Mouse (Mus musculus) liver, embryonic 11.5 days (tissue): Measurements from ENCODE around the gene Vav2. TPM values are rescaled to one million over a fixed set of nuclear protein-coding genes. Genes with fewer than 3 reads are reported as not detected.
A peak's percentile ranks its signal among the peaks of the same experiment; 100 is the strongest.

ENCODE experiments used
- ATAC-seq: fragments of 200-750 bp; cut with Nextera tagmentation; replicated peaks from 2 replicates; pipeline ENCODE4 v1.8.0; 2017; ENCODE audit warnings: moderate number of reproducible peaks, mild to moderate bottlenecking, moderate TSS enrichment, moderate library complexity; ENCODE audit not compliant: low FRiP score
- DNase-seq: peaks from one replicate; pipeline ENCODE4 v3.0.0-alpha.2; 2017; ENCODE audit warnings: low spot score
- H3K27ac ChIP-seq: fragments of 300-500 bp; sonication (generic); 2 replicates; pipeline ENCODE4 v1.5.1; 2014; ENCODE audit warnings: mild to moderate bottlenecking, low read depth, low read length, control low read depth
- H3K27me3 ChIP-seq: fragments of 300-500 bp; sonication (generic); replicated peaks from 2 replicates; pipeline ENCODE4 v1.6.1; 2014; ENCODE audit warnings: low read length, mixed read lengths; ENCODE audit not compliant: control insufficient read depth, insufficient read depth
- H3K36me3 ChIP-seq: fragments of 300-500 bp; sonication (generic); 2 replicates; pipeline ENCODE4 v1.6.1; 2014; ENCODE audit warnings: mild to moderate bottlenecking, low read length, moderate library complexity, mixed read lengths; ENCODE audit not compliant: control insufficient read depth, insufficient read depth
- H3K4me1 ChIP-seq: fragments of 300-500 bp; sonication (generic); replicated peaks from 2 replicates; pipeline ENCODE4 v1.6.1; 2014; ENCODE audit warnings: low read length, mixed read lengths; ENCODE audit not compliant: control insufficient read depth, insufficient read depth
- H3K4me2 ChIP-seq: fragments of 300-500 bp; sonication (generic); 2 replicates; pipeline ENCODE4 v1.6.1; 2014; ENCODE audit warnings: mild to moderate bottlenecking, control low read depth, moderate library complexity
- H3K4me3 ChIP-seq: fragments of 300-500 bp; sonication (generic); 2 replicates; pipeline ENCODE4 v1.5.1; 2014; ENCODE audit warnings: low read depth, low read length, control low read depth
- H3K9ac ChIP-seq: fragments of 300-500 bp; sonication (generic); 2 replicates; pipeline ENCODE4 v1.6.1; 2014; ENCODE audit warnings: low read depth, low read length, control low read depth
- H3K9me3 ChIP-seq: fragments of 300-500 bp; sonication (generic); 2 replicates; pipeline ENCODE4 v1.6.1; 2016; ENCODE audit warnings: low read length, inconsistent platforms, mixed read lengths; ENCODE audit not compliant: control insufficient read depth
- WGBS: fragments of 180-500 bp; shearing (Covaris S2); extraction: QIAGEN DNeasy Blood & Tissue Kit; methylation state at CpG from one replicate; pipeline ENCODE4 v1.1.7; 2014; 5-methylcytosine and 5-hydroxymethylcytosine counted together
- polyA plus RNA-seq: library from polyadenylated mRNA; unstranded; fragments of >200 nt; fragmentation: Nextera tagmentation; extraction: Ambion mirVana; gene quantifications from 2 replicates; pipeline ENCODE4 v1.2.1, GENCODE M21; 2014

Vav2 gene
- polyA plus RNA-seq, 1 experiment from 2014 or later: 6.0 TPM

DNA sequence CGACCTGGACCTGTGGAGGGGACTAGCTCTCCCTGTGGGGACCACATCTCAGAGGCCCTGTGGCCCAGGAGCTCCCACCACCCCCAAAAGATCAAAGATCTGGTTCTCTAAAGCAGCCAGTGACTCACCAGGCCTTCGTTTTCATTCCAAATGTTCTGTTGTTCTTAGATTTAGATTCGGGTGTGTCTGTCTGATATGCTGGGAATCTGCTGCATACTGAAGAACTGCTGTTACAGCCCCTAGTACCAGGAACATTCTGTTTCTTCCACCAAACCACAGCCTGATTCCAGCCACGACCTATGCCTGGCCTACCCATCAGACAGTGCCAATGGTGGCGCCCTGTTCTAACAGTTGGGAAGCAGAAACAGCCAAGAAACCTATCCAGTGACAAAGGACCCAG is 95.3 kb downstream of the Vav2 start:
- Histone ChIP-seq H3K27me3 (no peaks in the 10 kb centered on the region), H3K27ac (no peak overlapping the region), H3K9ac (no peak overlapping the region), H3K4me2 (no peak overlapping the region), H3K4me3 (no peak overlapping the region), H3K36me3 (no peaks in the 10 kb centered on the region), H3K4me1 (peaks cover 29% of the 10 kb centered on the region), H3K9me3 (no peaks in the 10 kb centered on the region)
- WGBS: 73% methylated on average over 5 of the region's 5 CpGs
- DNase-seq (no peak), ATAC-seq (no peak)

DNA sequence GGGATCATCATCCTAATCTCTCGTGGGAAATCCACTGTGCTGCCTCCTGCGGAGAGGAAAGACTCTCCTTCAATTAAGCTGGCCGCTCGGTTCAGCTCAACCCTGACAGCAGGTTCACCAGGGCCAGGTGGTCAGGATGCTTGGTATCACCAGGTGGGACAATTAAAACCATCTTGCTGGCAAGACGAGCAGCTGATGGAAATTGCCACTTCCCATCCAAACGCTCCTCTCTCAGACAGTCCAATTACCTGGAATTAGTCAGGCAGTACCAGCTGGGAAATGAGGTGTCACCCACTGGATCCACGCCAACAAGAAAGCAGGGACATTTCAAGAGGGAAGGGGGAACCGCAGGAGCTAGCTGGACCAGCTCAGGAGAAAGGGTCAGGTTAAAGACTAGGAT is 96.4 kb downstream of the Vav2 start:
- no peak for DNase-seq
- Histone ChIP-seq H3K9ac (no peak overlapping the region), H3K27ac (no peak overlapping the region), H3K4me2 (no peak overlapping the region), H3K4me3 (no peak overlapping the region), H3K27me3 (no peaks in the 10 kb centered on the region), H3K9me3 (no peaks in the 10 kb centered on the region), H3K36me3 (no peaks in the 10 kb centered on the region), H3K4me1 (peaks cover 31% of the 10 kb centered on the region)
- no peak for ATAC-seq
- WGBS: 78% methylated on average over 8 of the region's 8 CpGs

GRCm38 (mm10) chr2:27329386-27330060 is 97.3 kb downstream of the Vav2 start:
- no peak overlapping the region for H3K4me2 ChIP-seq
- ATAC-seq (no peak), DNase-seq (no peak)
- no peaks in the 10 kb centered on the region for H3K27me3 ChIP-seq
- no peak overlapping the region for H3K9ac ChIP-seq
- no peak overlapping the region for H3K4me3 ChIP-seq
- H3K27ac ChIP-seq: no peak overlapping the region
- 86% methylated on average over 10 of the region's 10 CpGs for WGBS
- no peaks in the 10 kb centered on the region for H3K36me3 ChIP-seq
- H3K9me3 ChIP-seq: no peaks in the 10 kb centered on the region
- peaks cover 38% of the 10 kb centered on the region for H3K4me1 ChIP-seq

GRCm38 (mm10) chr2:27328613-27329041 is 98.2 kb downstream of the Vav2 start:
- Histone ChIP-seq H3K27ac (peak overlapping the region; percentile 16; the same call in 1 of the 2 replicates), H3K4me3 (no peak overlapping the region), H3K4me2 (no peak overlapping the region), H3K36me3 (no peaks in the 10 kb centered on the region), H3K4me1 (peaks cover 47% of the 10 kb centered on the region), H3K9ac (no peak overlapping the region), H3K9me3 (no peaks in the 10 kb centered on the region), H3K27me3 (no peaks in the 10 kb centered on the region)
- ATAC-seq (no peak), DNase-seq (no peak)

DNA sequence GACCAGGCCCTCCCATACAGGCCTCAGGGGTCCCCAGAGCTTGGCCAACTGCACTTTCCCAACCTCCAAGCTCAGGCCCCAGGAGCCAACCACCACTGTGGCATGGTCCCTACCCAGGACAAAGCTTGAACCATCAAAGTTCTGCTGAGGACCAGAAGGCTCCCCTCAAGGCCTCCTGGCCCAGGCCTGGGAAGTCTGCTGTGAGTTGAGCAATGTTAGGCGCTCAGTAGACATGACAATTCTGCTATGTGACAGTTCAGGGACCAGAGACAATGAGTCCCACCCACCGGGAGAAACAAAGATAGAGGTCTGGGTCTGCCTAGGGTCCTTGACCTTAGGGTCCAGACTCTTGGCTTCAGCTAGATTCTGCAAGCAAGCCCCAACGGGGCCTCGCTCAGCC is 98.9 kb downstream of the Vav2 start:
- Histone ChIP-seq H3K4me3 (no peak overlapping the region), H3K4me1 (peaks cover 54% of the 10 kb centered on the region), H3K27me3 (no peaks in the 10 kb centered on the region), H3K9me3 (no peaks in the 10 kb centered on the region), H3K36me3 (no peaks in the 10 kb centered on the region), H3K9ac (no peak overlapping the region), H3K27ac (peak overlapping the region; percentile 17; the same call in 1 of the 2 replicates), H3K4me2 (no peak overlapping the region)
- 72% methylated on average over 4 of the region's 4 CpGs for WGBS
- ATAC-seq (no peak), DNase-seq (no peak)

- DNase-seq (no peak), ATAC-seq (peak; percentile 41; the same call in 1 of the 2 replicates)
- H3K9ac ChIP-seq: 0 out of 2 replicates have a peak overlapping the region, but pooled peaks have one; percentile 10
- H3K4me3 ChIP-seq: no peak overlapping the region
- 15% methylated on average over 6 of the region's 6 CpGs for WGBS
- no peak overlapping the region for H3K27ac ChIP-seq
- H3K4me2 ChIP-seq: peak overlapping the region; percentile 19; the same call in 1 of the 2 replicates
- peaks cover 61% of the 10 kb centered on the region for H3K4me1 ChIP-seq
- no peaks in the 10 kb centered on the region for H3K27me3 ChIP-seq
- no peaks in the 10 kb centered on the region for H3K9me3 ChIP-seq
- no peaks in the 10 kb centered on the region for H3K36me3 ChIP-seq
Observed at GRCm38 (mm10) chr2:27327076-27327475, 99.8 kb downstream of the Vav2 start.

- Histone ChIP-seq H3K36me3 (no peaks in the 10 kb centered on the region), H3K4me3 (no peak overlapping the region), H3K9me3 (no peaks in the 10 kb centered on the region), H3K4me2 (no peak overlapping the region), H3K27me3 (no peaks in the 10 kb centered on the region), H3K4me1 (peaks cover 61% of the 10 kb centered on the region), H3K9ac (no peak overlapping the region), H3K27ac (no peak overlapping the region)
- ATAC-seq (no peak), DNase-seq (no peak)
- WGBS: 58% methylated on average over 7 of the region's 7 CpGs
Observed at GRCm38 (mm10) chr2:27326357-27326756, 100.5 kb downstream of the Vav2 start.

GRCm38 (mm10) chr2:27324690-27325089 is 102.1 kb downstream of the Vav2 start:
- Histone ChIP-seq H3K27me3 (no peaks in the 10 kb centered on the region), H3K4me1 (peaks cover 61% of the 10 kb centered on the region), H3K27ac (no peak overlapping the region), H3K36me3 (no peaks in the 10 kb centered on the region), H3K9me3 (no peaks in the 10 kb centered on the region), H3K4me3 (no peak overlapping the region), H3K9ac (no peak overlapping the region), H3K4me2 (no peak overlapping the region)
- WGBS: 26% methylated on average over 2 of the region's 2 CpGs
- DNase-seq (no peak), ATAC-seq (no peak)

GRCm38 (mm10) chr2:27321431-27321875 is 105.4 kb downstream of the Vav2 start:
- no peak for DNase-seq
- Histone ChIP-seq H3K27ac (no peak overlapping the region), H3K9ac (no peak overlapping the region), H3K27me3 (no peaks in the 10 kb centered on the region), H3K4me3 (no peak overlapping the region), H3K4me2 (no peak overlapping the region), H3K36me3 (no peaks in the 10 kb centered on the region), H3K9me3 (no peaks in the 10 kb centered on the region), H3K4me1 (peaks cover 31% of the 10 kb centered on the region)
- no peak for ATAC-seq
- 53% methylated on average over 6 of the region's 6 CpGs for WGBS
